Mouse (Mus musculus): ENCODE measurements around the gene Rab25. TPM values are rescaled to one million over a fixed set of nuclear protein-coding genes. Genes with fewer than 3 reads are reported as not detected.
A peak's percentile ranks its signal among the peaks of the same experiment; 100 is the strongest.

The Rab25 gene
- polyA plus RNA-seq, 1 experiment = 9.3 TPM

- H3K27me3 ChIP-seq (ENCODE audit: control insufficient read depth, insufficient read depth, low read length) = no peaks in the 10 kb centered on the region; the same call in 1 of the 2 replicates
- TF ChIP-seq CTCF (IDR thresholded peaks at IDR 0.05; ENCODE audit: borderline replicate concordance, control insufficient read depth, extremely low read depth, insufficient read depth, low read length, poor library complexity) = no peak
- no peak for TF ChIP-seq POLR2A (IDR thresholded peaks at IDR 0.05; ENCODE audit: control insufficient read depth, extremely low read depth, insufficient read depth, low read length, poor library complexity)
- no peak for DNase-seq
- peaks cover 21% of the 10 kb centered on the region for H3K4me1 ChIP-seq (replicated peaks; ENCODE audit: control insufficient read depth, insufficient read depth, low read length)
- WGBS = 84% methylated on average over 11 of the region's 11 CpGs
- peak overlapping the region; percentile 44 for H3K4me3 ChIP-seq (ENCODE audit: control insufficient read depth, insufficient read depth, low read length)
- no peak overlapping the region for H3K27ac ChIP-seq (ENCODE audit: control insufficient read depth, insufficient read depth, low read length)
- no peaks in the 10 kb centered on the region for H3K36me3 ChIP-seq (ENCODE audit: control insufficient read depth, insufficient read depth, low read length)
Observed at GRCm38 (mm10) chr3:88502031-88502571, 46.0 kb downstream of the Rab25 start.

GRCm38 (mm10) chr3:88501366-88502030 is 46.6 kb downstream of the Rab25 start:
- Histone ChIP-seq H3K36me3 (ENCODE audit: control insufficient read depth, insufficient read depth, low read length) (no peaks in the 10 kb centered on the region), H3K4me1 (replicated peaks; ENCODE audit: control insufficient read depth, insufficient read depth, low read length) (peaks cover 18% of the 10 kb centered on the region), H3K4me3 (ENCODE audit: control insufficient read depth, insufficient read depth, low read length) (no peak overlapping the region), H3K27me3 (ENCODE audit: control insufficient read depth, insufficient read depth, low read length) (no peaks in the 10 kb centered on the region; the same call in 1 of the 2 replicates), H3K27ac (ENCODE audit: control insufficient read depth, insufficient read depth, low read length) (no peak overlapping the region)
- DNase-seq = no peak
- 83% methylated on average over 6 of the region's 6 CpGs for WGBS
- TF ChIP-seq POLR2A (IDR thresholded peaks at IDR 0.05; ENCODE audit: control insufficient read depth, extremely low read depth, insufficient read depth, low read length, poor library complexity) (no peak), CTCF (IDR thresholded peaks at IDR 0.05; ENCODE audit: borderline replicate concordance, control insufficient read depth, extremely low read depth, insufficient read depth, low read length, poor library complexity) (no peak)

- WGBS = 77% methylated on average over 4 of the region's 4 CpGs
- H3K4me1 ChIP-seq (replicated peaks; ENCODE audit: control insufficient read depth, insufficient read depth, low read length) = peaks cover 20% of the 10 kb centered on the region
- no peaks in the 10 kb centered on the region for H3K36me3 ChIP-seq (ENCODE audit: control insufficient read depth, insufficient read depth, low read length)
- no peak overlapping the region for H3K27ac ChIP-seq (ENCODE audit: control insufficient read depth, insufficient read depth, low read length)
- TF ChIP-seq POLR2A (IDR thresholded peaks at IDR 0.05; ENCODE audit: control insufficient read depth, extremely low read depth, insufficient read depth, low read length, poor library complexity) (no peak), CTCF (IDR thresholded peaks at IDR 0.05; ENCODE audit: borderline replicate concordance, control insufficient read depth, extremely low read depth, insufficient read depth, low read length, poor library complexity) (no peak)
- DNase-seq = no peak
- no peak overlapping the region for H3K4me3 ChIP-seq (ENCODE audit: control insufficient read depth, insufficient read depth, low read length)
- H3K27me3 ChIP-seq (ENCODE audit: control insufficient read depth, insufficient read depth, low read length) = no peaks in the 10 kb centered on the region; the same call in 1 of the 2 replicates
Observed at GRCm38 (mm10) chr3:88500655-88501365, 47.3 kb downstream of the Rab25 start.

GRCm38 (mm10) chr3:88500087-88500486 is 48.0 kb downstream of the Rab25 start:
- no peak for DNase-seq
- H3K27me3 ChIP-seq (ENCODE audit: control insufficient read depth, insufficient read depth, low read length) = no peaks in the 10 kb centered on the region; the same call in 1 of the 2 replicates
- H3K36me3 ChIP-seq (ENCODE audit: control insufficient read depth, insufficient read depth, low read length) = no peaks in the 10 kb centered on the region
- no peak overlapping the region for H3K4me3 ChIP-seq (ENCODE audit: control insufficient read depth, insufficient read depth, low read length)
- H3K27ac ChIP-seq (ENCODE audit: control insufficient read depth, insufficient read depth, low read length) = no peak overlapping the region
- H3K4me1 ChIP-seq (replicated peaks; ENCODE audit: control insufficient read depth, insufficient read depth, low read length) = peaks cover 27% of the 10 kb centered on the region
- TF ChIP-seq POLR2A (IDR thresholded peaks at IDR 0.05; ENCODE audit: control insufficient read depth, extremely low read depth, insufficient read depth, low read length, poor library complexity) (no peak), CTCF (IDR thresholded peaks at IDR 0.05; ENCODE audit: borderline replicate concordance, control insufficient read depth, extremely low read depth, insufficient read depth, low read length, poor library complexity) (no peak)
- WGBS = 83% methylated on average over 7 of the region's 7 CpGs

GRCm38 (mm10) chr3:88499580-88499979 is 48.5 kb downstream of the Rab25 start:
- 91% methylated on average over 4 of the region's 4 CpGs for WGBS
- no peak for TF ChIP-seq CTCF (IDR thresholded peaks at IDR 0.05; ENCODE audit: borderline replicate concordance, control insufficient read depth, extremely low read depth, insufficient read depth, low read length, poor library complexity)
- no peak for TF ChIP-seq POLR2A (IDR thresholded peaks at IDR 0.05; ENCODE audit: control insufficient read depth, extremely low read depth, insufficient read depth, low read length, poor library complexity)
- Histone ChIP-seq H3K4me1 (replicated peaks; ENCODE audit: control insufficient read depth, insufficient read depth, low read length) (peaks cover 32% of the 10 kb centered on the region), H3K36me3 (ENCODE audit: control insufficient read depth, insufficient read depth, low read length) (no peaks in the 10 kb centered on the region), H3K27ac (ENCODE audit: control insufficient read depth, insufficient read depth, low read length) (no peak overlapping the region), H3K27me3 (ENCODE audit: control insufficient read depth, insufficient read depth, low read length) (no peaks in the 10 kb centered on the region; the same call in 1 of the 2 replicates), H3K4me3 (ENCODE audit: control insufficient read depth, insufficient read depth, low read length) (no peak overlapping the region)
- DNase-seq = no peak

- Histone ChIP-seq H3K4me3 (ENCODE audit: control insufficient read depth, insufficient read depth, low read length) (no peak overlapping the region), H3K4me1 (replicated peaks; ENCODE audit: control insufficient read depth, insufficient read depth, low read length) (peaks cover 21% of the 10 kb centered on the region), H3K27me3 (ENCODE audit: control insufficient read depth, insufficient read depth, low read length) (peaks cover 7% of the 10 kb centered on the region; the same call in 1 of the 2 replicates), H3K36me3 (ENCODE audit: control insufficient read depth, insufficient read depth, low read length) (no peaks in the 10 kb centered on the region), H3K27ac (ENCODE audit: control insufficient read depth, insufficient read depth, low read length) (no peak overlapping the region)
- WGBS = 96% methylated on average over 10 of the region's 10 CpGs
- TF ChIP-seq CTCF (IDR thresholded peaks at IDR 0.05; ENCODE audit: borderline replicate concordance, control insufficient read depth, extremely low read depth, insufficient read depth, low read length, poor library complexity) = no peak
- no peak for TF ChIP-seq POLR2A (IDR thresholded peaks at IDR 0.05; ENCODE audit: control insufficient read depth, extremely low read depth, insufficient read depth, low read length, poor library complexity)
- DNase-seq = no peak
Observed at GRCm38 (mm10) chr3:88495741-88496415, 52.2 kb downstream of the Rab25 start.

Measured in thymus, adult 2 months (tissue).